Mouse (Mus musculus) macrophage (primary cell): ENCODE data around the gene Epo. TPM values are rescaled to one million over a fixed set of nuclear protein-coding genes. Genes with fewer than 3 reads are reported as not detected.
A peak's percentile ranks its signal among the peaks of the same experiment; 100 is the strongest.

Experiments
- H3K27ac ChIP-seq: fragments of 350-480 bp; formaldehyde crosslinking; 2 replicates; pipeline ENCODE4 v1.9.0; 2021
- H3K36me3 ChIP-seq: fragments of 350-480 bp; formaldehyde crosslinking; 2 replicates; pipeline ENCODE4 v1.9.0; 2021; ENCODE audit errors: inconsistent target
- H3K4me3 ChIP-seq: fragments of 350-480 bp; formaldehyde crosslinking; 2 replicates; pipeline ENCODE4 v1.9.0; 2021; ENCODE audit errors: inconsistent target
- H3K79me2 ChIP-seq: fragments of 350-480 bp; formaldehyde crosslinking; 2 replicates; pipeline ENCODE4 v1.9.0; 2021; ENCODE audit errors: inconsistent target
- WGBS: methylation state at CpG from one replicate; pipeline ENCODE4 v1.1.7; 2026; ENCODE audit warnings: inconsistent platforms; ENCODE audit not compliant: missing documents; 5-methylcytosine and 5-hydroxymethylcytosine counted together
- polyA plus RNA-seq: library from polyadenylated mRNA; stranded (reverse); fragments of 250-400 nt; gene quantifications from 3 replicates; pipeline ENCODE4 v1.2.4, GENCODE M21; 2018; ENCODE audit warnings: inconsistent platforms

Gene Epo
- polyA plus RNA-seq, 1 experiment from 2014 or later = not detected

- peak overlapping the region; percentile 97 for H3K4me3 ChIP-seq
- H3K79me2 ChIP-seq = peaks cover 55% of the 10 kb centered on the region
- 1% methylated on average over 47 of the region's 51 CpGs for WGBS
- peaks cover 37% of the 10 kb centered on the region for H3K36me3 ChIP-seq
- peak overlapping the region; percentile 94 for H3K27ac ChIP-seq
These were observed 1.5 kb downstream of the Epo start for GRCm38 (mm10) chr5:137531414-137532130.

DNA sequence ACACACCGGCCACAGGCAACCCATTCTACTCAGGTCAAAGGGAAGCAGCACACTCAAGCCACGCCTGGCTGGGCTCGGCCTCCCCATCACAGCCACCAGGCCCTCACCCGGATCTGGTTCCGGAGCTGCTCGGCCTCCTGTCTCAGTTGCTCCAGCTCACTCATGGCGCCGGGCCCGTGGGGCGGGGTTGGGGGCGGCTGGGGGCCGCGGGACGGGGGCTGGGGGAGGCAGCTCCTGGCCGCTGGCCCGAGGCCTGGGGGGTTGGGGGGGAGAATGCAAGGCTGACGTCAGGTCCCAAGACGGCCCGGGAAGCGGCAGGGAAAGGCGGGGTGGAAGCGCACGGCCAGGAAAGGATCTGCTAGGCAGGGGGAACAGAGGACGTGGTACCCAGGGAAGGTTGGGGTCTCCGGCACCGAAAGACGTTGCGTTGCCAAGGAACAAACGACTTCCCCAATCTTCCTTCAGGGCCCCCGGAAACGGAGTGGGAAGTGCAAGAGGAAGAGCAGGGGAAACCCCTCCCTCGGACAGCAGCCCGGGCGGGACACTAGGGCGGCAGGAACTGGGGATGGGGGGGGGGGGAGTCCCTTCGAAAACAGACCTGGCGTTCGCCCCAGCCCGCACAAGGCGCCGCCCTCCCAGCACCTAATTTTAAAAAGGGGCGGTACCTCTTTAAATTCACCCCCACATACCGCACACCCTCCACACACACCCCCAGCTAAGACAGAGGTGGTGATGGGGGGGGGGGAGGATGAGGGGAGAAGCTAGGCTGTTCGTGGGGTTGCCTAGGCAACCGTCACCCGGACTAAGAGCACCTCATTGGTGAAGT, 2.2 kb downstream of the Epo start:
- Histone ChIP-seq H3K27ac (peak overlapping the region; percentile 57), H3K36me3 (peaks cover 43% of the 10 kb centered on the region), H3K79me2 (peaks cover 55% of the 10 kb centered on the region), H3K4me3 (peak overlapping the region; percentile 97)
- WGBS = 3% methylated on average over 45 of the region's 46 CpGs

- H3K36me3 ChIP-seq = peaks cover 48% of the 10 kb centered on the region
- no peak overlapping the region for H3K27ac ChIP-seq
- peak overlapping the region; percentile 97 for H3K4me3 ChIP-seq
- WGBS = 86% methylated on average over 8 of the region's 8 CpGs
- peaks cover 55% of the 10 kb centered on the region for H3K79me2 ChIP-seq
These were observed 3.0 kb downstream of the Epo start for GRCm38 (mm10) chr5:137530075-137530474.

GRCm38 (mm10) chr5:137529221-137529995, 3.6 kb downstream of the Epo start:
- H3K27ac ChIP-seq = no peak overlapping the region
- no peak overlapping the region for H3K4me3 ChIP-seq
- peaks cover 50% of the 10 kb centered on the region for H3K36me3 ChIP-seq
- H3K79me2 ChIP-seq = peaks cover 55% of the 10 kb centered on the region
- WGBS = 82% methylated on average over 13 of the region's 15 CpGs

GRCm38 (mm10) chr5:137528247-137528968, 4.6 kb downstream of the Epo start:
- Histone ChIP-seq H3K27ac (no peak overlapping the region), H3K79me2 (peaks cover 55% of the 10 kb centered on the region), H3K4me3 (no peak overlapping the region), H3K36me3 (peaks cover 54% of the 10 kb centered on the region)
- WGBS = 88% methylated on average over 22 of the region's 22 CpGs

- Histone ChIP-seq H3K36me3 (peaks cover 60% of the 10 kb centered on the region), H3K79me2 (peaks cover 50% of the 10 kb centered on the region), H3K27ac (no peak overlapping the region), H3K4me3 (no peak overlapping the region)
- 85% methylated on average over 1 of the region's 1 CpGs for WGBS
These were observed 5.6 kb downstream of the Epo start for GRCm38 (mm10) chr5:137527413-137527812.

DNA sequence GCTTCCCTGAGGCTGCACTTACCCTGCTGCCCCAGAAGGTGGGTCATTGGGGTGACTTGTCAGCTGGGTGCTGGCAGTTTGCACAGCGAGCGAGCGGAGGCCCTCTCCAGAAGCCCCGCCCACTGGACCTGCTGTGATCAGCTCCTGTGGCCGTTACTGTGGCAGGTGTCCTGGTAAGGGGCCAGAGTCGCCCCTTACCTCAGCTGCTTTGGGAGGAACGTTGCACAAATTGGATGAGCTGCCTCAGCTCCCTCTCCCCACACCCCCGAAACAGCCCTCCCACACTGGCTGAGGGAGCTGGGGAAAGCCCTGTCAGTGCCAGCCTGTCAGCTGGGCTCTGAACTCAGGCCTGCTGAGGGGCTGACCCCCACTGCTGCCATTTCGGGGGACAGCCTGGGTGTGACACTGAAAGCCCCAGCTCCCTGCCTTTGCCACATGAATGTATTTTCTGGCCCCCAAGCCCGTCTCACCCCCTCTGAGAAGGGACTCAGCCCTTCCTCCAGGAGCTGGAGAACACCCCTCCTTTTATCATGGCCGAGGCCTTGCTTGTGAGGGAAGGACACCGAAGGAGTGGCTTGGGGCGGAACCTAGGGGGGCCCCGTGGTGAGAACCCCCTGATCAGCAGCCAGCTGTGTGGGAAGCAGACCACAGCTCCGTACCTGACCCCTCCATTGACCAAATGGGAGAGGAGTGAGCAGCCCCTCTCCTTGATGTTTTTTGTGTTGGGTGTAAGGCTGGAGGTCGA, 6.7 kb downstream of the Epo start:
- WGBS = 66% methylated on average over 16 of the region's 16 CpGs
- Histone ChIP-seq H3K27ac (no peak overlapping the region), H3K79me2 (peaks cover 39% of the 10 kb centered on the region), H3K4me3 (no peak overlapping the region), H3K36me3 (peaks cover 71% of the 10 kb centered on the region)

DNA sequence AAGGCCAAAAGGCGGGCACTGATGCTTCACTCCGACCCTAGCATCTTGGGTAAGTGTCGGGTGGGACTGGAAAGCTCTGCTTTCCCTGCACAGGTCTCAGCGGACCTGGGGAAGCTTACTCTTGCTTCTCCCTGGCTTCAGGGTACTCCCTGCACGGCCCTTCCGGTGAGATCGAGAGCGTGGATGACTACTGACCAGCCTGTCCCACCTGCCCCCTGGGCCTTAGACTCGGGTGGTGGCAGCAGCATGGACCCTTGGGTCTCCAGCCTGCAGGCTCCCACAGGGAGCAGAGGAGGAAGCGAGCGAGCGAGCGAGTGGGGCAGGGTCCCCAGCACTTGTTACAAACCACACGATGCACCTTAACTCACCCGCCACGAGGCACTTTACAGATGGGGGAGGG, 7.5 kb downstream of the Epo start:
- no peak overlapping the region for H3K27ac ChIP-seq
- no peak overlapping the region for H3K4me3 ChIP-seq
- H3K79me2 ChIP-seq = peaks cover 30% of the 10 kb centered on the region
- 95% methylated on average over 9 of the region's 16 CpGs for WGBS
- H3K36me3 ChIP-seq = peaks cover 79% of the 10 kb centered on the region

GRCm38 (mm10) chr5:137524671-137525070, 8.4 kb downstream of the Epo start:
- H3K79me2 ChIP-seq = peaks cover 22% of the 10 kb centered on the region
- no peak overlapping the region for H3K27ac ChIP-seq
- peaks cover 80% of the 10 kb centered on the region for H3K36me3 ChIP-seq
- no peak overlapping the region for H3K4me3 ChIP-seq
- WGBS = 90% methylated on average over 12 of the region's 13 CpGs

DNA sequence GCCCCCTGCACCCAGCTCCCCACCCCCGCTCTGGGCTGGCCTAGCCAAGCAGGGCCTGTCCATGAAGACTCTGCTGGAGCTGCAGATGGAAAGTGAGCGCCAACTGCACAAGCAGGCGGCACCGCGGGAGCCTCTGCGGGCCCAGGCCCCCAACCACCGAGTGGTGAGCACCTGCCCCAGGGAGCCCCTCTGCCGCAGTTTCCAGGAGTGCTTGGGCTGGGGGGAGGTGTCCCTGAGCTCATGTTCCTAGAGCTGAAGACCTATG, 8.9 kb downstream of the Epo start:
- WGBS = 92% methylated on average over 8 of the region's 8 CpGs
- Histone ChIP-seq H3K79me2 (peaks cover 17% of the 10 kb centered on the region), H3K36me3 (peaks cover 80% of the 10 kb centered on the region), H3K4me3 (no peak overlapping the region), H3K27ac (no peak overlapping the region)

DNA sequence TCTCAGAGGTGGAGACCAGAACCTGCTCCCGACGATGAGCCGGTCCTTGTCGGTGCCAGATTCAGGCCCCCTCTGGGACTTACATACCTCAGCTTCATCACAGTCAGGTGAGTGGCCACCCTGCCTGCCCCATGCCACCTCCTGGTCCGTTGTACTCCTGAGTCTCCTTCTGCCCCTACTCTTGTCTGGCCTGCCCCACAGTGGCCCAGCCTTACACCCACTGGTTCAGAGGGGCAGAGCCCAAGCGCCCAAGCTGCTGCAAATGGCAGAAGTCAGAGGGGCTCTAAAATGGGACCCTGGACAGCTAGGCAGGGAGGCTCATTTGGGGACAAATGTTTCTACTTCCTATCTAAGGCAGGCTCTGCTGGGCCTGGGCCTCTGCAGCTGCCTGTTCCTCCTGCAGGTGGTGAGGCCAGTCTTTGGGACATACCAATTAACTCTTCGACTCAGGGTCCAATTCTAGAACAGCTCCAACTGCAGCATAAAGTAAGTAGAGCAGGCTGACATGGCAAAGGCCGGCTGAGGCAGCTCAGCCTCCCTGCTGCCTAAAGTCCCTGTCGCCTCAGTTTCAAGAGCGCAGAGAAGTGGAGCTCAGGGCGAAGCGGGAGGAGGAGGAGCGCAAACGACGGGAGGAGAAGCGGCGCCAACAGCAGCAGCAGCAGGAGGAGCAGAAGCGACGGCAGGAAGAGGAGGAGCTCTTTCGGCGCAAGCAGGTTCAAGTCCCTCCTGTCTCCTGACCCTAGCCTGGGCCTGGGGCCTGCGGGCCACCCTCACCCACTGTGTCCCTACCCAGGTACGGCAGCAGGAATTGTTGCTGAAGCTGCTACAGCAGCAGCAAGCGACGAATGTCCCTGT, 9.4 kb downstream of the Epo start:
- H3K79me2 ChIP-seq = peaks cover 17% of the 10 kb centered on the region
- no peak overlapping the region for H3K27ac ChIP-seq
- H3K36me3 ChIP-seq = peaks cover 80% of the 10 kb centered on the region
- H3K4me3 ChIP-seq = no peak overlapping the region
- 94% methylated on average over 25 of the region's 25 CpGs for WGBS

DNA sequence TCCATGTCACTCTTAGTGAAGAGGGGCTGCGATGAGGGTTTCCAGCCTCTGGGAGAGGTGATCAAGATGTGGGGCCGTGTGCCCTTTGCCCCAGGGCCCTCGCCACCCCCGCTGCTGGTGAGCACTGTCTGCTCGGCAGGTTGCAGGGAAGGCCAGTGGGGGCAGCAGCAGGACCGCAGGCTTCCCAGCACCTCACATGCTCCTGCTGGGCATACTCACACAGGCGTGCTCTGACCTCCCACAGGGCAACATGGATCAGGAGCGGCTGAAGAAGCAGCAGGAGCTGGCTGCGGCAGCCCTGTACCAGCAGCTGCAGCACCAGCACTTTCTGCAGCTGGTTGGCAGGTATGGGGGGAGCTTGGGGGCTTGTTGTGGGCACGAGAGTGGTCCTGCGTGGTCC, 10.3 kb downstream of the Epo start:
- 93% methylated on average over 11 of the region's 11 CpGs for WGBS
- H3K27ac ChIP-seq = no peak overlapping the region
- no peak overlapping the region for H3K4me3 ChIP-seq
- H3K36me3 ChIP-seq = peaks cover 74% of the 10 kb centered on the region
- peaks cover 17% of the 10 kb centered on the region for H3K79me2 ChIP-seq

GRCm38 (mm10) chr5:137521861-137522260, 11.2 kb downstream of the Epo start:
- H3K36me3 ChIP-seq = peaks cover 66% of the 10 kb centered on the region
- no peak overlapping the region for H3K27ac ChIP-seq
- peaks cover 23% of the 10 kb centered on the region for H3K79me2 ChIP-seq
- 91% methylated on average over 9 of the region's 9 CpGs for whole genome bisulfite sequencing
- H3K4me3 ChIP-seq = no peak overlapping the region
